Mouse (Mus musculus) forebrain, embryonic 13.5 days (tissue): ENCODE measurements around the gene Igf2bp2. TPM values are rescaled to one million over a fixed set of nuclear protein-coding genes. Genes with fewer than 3 reads are reported as not detected.

Experiments used
- ATAC-seq: fragments of 200-750 bp; cut with Nextera tagmentation; 2 replicates; pipeline ENCODE4 v1.8.0; 2017
- H3K27ac ChIP-seq: fragments of 300-500 bp; sonication (generic); 2 replicates; pipeline ENCODE4 v1.5.1; 2015; ENCODE audit warnings: inconsistent platforms, mild to moderate bottlenecking, moderate library complexity
- H3K27me3 ChIP-seq: fragments of 300-500 bp; sonication (generic); 2 replicates; pipeline ENCODE4 v1.6.1; 2015; ENCODE audit warnings: mild to moderate bottlenecking, inconsistent platforms
- H3K36me3 ChIP-seq: fragments of 300-500 bp; sonication (generic); 2 replicates; pipeline ENCODE4 v1.6.1; 2015; ENCODE audit warnings: mild to moderate bottlenecking, inconsistent platforms; ENCODE audit not compliant: poor library complexity, severe bottlenecking
- H3K4me1 ChIP-seq: fragments of 300-500 bp; sonication (generic); 2 replicates; pipeline ENCODE4 v1.6.1; 2015; ENCODE audit warnings: inconsistent platforms
- H3K4me2 ChIP-seq: fragments of 300-500 bp; sonication (generic); 2 replicates; pipeline ENCODE4 v1.6.1; 2015; ENCODE audit warnings: inconsistent platforms, mild to moderate bottlenecking, moderate library complexity
- H3K4me3 ChIP-seq: fragments of 300-500 bp; sonication (generic); 2 replicates; pipeline ENCODE4 v1.5.1; 2015; ENCODE audit warnings: mild to moderate bottlenecking, inconsistent platforms
- H3K9ac ChIP-seq: fragments of 300-500 bp; sonication (generic); 2 replicates; pipeline ENCODE4 v1.6.1; 2015; ENCODE audit warnings: mild to moderate bottlenecking, inconsistent platforms
- H3K9me3 ChIP-seq: fragments of 300-500 bp; sonication (generic); replicated peaks from 2 replicates; pipeline ENCODE4 v1.6.1; 2016; ENCODE audit warnings: inconsistent platforms
- WGBS: fragments of 180-500 bp; shearing (Covaris S2); methylation state at CpG from one replicate; pipeline ENCODE4 v1.1.7; 2015; 5-methylcytosine and 5-hydroxymethylcytosine counted together
- polyA plus RNA-seq: library from polyadenylated mRNA; unstranded; fragments of >200 nt; fragmentation: Nextera tagmentation; extraction: Ambion mirVana; gene quantifications from 2 replicates; pipeline ENCODE4 v1.2.1, GENCODE M21; 2015

Igf2bp2 gene
- polyA plus RNA-seq, 1 experiment from 2014 or later, result 52.7 TPM

DNA sequence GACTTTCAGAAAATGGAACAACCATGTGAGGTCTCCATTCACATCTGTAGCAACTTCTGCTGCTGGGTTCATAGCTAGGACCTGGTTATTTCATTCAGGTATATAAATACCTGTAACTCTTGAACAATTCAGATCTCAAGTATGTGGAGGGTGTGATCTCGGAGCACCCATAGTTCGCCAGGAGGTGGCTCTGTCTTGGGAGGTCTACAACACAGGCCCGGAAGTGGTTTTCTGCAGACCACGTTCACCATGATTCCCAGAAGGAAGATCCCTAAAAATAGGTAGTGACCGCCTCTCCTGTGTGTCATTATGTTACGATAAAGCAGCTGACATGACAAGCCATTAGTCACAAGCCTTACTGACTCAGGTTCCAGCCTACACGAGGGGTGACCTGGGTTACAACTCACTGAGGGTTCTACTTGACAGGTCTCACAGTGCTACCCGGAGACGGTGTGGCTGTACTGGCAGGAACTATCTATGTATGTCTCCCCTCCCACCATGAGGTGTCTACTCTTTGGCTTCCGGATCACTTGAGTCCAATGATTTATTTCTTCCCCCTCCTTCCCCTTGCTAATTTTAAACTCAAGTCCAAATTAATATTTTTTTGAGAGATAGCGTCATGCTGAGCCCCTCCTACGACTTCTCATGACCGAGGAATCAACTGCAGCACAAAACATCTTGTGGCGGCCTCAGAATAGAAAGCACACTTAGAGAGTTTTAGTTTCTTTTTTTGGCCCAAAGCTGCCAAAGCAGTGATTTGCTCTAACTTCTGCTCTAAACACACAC lies 44.2 kb downstream of the Igf2bp2 start:
- no peak for ATAC-seq
- Histone ChIP-seq H3K27me3 (no peaks in the 10 kb centered on the region), H3K4me3 (no peak overlapping the region), H3K27ac (no peak overlapping the region), H3K36me3 (peaks cover 15% of the 10 kb centered on the region), H3K4me1 (no peaks in the 10 kb centered on the region), H3K9me3 (no peaks in the 10 kb centered on the region), H3K9ac (no peak overlapping the region), H3K4me2 (no peak overlapping the region)
- 94% methylated on average over 14 of the region's 14 CpGs for WGBS

DNA sequence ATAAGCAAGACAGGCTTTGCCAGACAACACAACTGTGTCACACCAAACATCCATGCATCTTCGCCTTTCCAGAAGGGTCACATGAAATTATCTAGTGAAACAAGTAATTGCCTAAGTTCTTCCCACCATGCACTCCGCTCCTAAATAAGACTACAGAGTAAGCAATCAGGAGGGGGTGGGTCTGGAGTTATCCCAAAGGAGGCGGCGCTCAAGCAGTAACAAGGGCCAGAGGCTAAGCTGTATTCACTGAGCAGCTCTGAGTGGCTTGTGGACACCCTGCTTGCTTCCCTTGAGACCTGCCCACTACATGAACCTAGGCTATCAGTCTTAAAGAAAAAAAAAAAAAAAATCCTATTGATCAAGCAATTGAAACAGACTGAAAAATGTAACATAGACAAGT lies 44.9 kb downstream of the Igf2bp2 start:
- no peaks in the 10 kb centered on the region for H3K4me1 ChIP-seq

DNA sequence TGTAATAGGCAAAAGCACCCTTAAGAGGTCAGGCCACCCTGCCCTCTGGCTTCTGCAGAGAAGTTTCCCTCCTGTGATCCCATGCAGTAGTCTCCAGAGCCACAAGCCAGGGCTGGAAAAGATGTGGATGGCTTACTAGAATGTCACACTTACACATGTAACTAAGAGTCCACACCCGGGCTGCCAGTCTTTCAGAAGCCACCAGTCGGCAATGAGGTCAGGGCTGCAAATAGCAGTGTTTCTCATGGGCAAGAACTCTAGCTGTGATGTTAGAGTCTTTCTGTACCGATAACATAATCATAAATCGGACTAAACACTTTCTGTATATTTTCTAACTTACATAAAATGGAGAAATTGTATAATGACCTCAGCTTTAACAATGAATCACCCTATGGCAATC lies 46.4 kb downstream of the Igf2bp2 start:
- Histone ChIP-seq H3K9me3 (no peaks in the 10 kb centered on the region), H3K27ac (no peak overlapping the region), H3K4me3 (no peak overlapping the region), H3K4me1 (no peaks in the 10 kb centered on the region), H3K36me3 (peaks cover 15% of the 10 kb centered on the region), H3K4me2 (no peak overlapping the region), H3K27me3 (no peaks in the 10 kb centered on the region), H3K9ac (no peak overlapping the region)
- 96% methylated on average over 4 of the region's 4 CpGs for WGBS
- ATAC-seq, result no peak

More for the DNA sequence above, 44.9 kb downstream of the Igf2bp2 start:
- H3K27ac ChIP-seq, result no peak overlapping the region
- peaks cover 15% of the 10 kb centered on the region for H3K36me3 ChIP-seq
- H3K9me3 ChIP-seq, result no peaks in the 10 kb centered on the region
- WGBS, result 88% methylated on average over 4 of the region's 4 CpGs
- no peak overlapping the region for H3K4me2 ChIP-seq
- H3K9ac ChIP-seq, result no peak overlapping the region
- H3K27me3 ChIP-seq, result no peaks in the 10 kb centered on the region
- ATAC-seq, result no peak
- no peak overlapping the region for H3K4me3 ChIP-seq

DNA sequence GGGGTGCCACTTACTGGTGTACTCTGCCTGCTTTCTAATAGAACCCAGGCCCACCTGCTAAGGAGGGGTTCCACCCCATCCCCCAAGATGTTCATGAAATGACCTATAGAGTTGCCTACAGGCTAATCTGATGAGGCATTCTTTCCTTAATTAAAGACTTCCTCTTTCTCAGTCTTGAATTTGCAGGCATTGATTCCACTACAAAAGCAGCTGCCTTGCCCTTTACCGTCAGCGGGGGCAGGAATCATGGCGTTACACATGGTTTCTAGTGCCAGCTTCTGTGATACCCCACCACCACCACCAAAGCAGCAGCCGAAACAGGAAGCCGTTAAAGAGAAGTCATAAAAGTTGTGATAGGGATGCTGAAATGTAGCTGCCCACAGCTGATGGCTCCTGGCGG lies 47.0 kb downstream of the Igf2bp2 start:
- H3K4me3 ChIP-seq, result no peak overlapping the region
- no peak overlapping the region for H3K9ac ChIP-seq
- no peak overlapping the region for H3K27ac ChIP-seq
- no peaks in the 10 kb centered on the region for H3K4me1 ChIP-seq
- H3K9me3 ChIP-seq, result no peaks in the 10 kb centered on the region
- H3K4me2 ChIP-seq, result no peak overlapping the region
- H3K27me3 ChIP-seq, result no peaks in the 10 kb centered on the region
- no peak for ATAC-seq
- peaks cover 15% of the 10 kb centered on the region for H3K36me3 ChIP-seq
- WGBS, result 87% methylated on average over 6 of the region's 6 CpGs

DNA sequence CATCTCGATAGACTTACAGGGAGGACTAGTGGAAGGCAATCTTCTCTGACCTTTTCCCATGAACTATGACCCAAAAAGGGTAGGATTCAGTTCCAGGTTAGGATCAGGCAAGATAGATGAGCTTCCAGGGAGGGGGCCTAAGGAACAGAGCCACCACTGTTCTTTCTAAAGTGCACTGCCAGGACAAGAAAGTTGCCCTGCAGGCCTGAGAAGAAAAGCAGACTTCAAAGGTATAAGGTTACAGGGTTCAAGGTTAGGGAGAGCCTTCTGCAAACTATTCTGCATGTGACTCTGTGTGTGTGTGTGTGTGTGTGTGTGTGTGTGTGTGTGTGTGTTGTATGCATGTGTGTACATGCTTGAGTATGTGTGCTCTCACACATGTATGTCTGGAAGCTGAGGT lies 53.1 kb downstream of the Igf2bp2 start:
- H3K4me1 ChIP-seq, result peaks cover 9% of the 10 kb centered on the region; the same call in 1 of the 2 replicates

DNA sequence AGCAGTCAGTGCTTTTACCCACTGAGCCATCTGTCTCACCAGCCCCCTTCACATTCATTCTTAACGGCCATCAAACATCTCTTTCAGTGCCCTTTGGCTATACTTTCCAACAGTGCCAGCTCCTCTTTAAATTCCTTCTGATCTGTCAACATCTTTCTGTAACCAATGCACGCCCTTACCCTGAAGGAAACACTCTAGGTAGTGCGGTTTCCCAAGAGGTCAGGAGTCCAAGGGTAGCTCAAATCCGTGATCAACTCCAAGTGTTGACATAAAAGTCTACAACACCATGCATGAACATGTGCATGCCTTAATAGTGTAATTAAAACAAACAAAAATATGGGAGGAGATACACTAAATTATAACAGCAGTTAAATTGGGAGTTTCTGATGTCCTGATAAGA lies 53.9 kb downstream of the Igf2bp2 start:
- no peaks in the 10 kb centered on the region for H3K9me3 ChIP-seq
- H3K27ac ChIP-seq, result no peak overlapping the region
- H3K4me3 ChIP-seq, result no peak overlapping the region
- H3K4me2 ChIP-seq, result no peak overlapping the region
- no peaks in the 10 kb centered on the region for H3K36me3 ChIP-seq
- peaks cover 9% of the 10 kb centered on the region; the same call in 1 of the 2 replicates for H3K4me1 ChIP-seq
- no peak for ATAC-seq
- WGBS, result 85% methylated on average over 4 of the region's 4 CpGs
- H3K27me3 ChIP-seq, result no peaks in the 10 kb centered on the region
- no peak overlapping the region for H3K9ac ChIP-seq

More for the DNA sequence above, 53.1 kb downstream of the Igf2bp2 start:
- H3K9me3 ChIP-seq, result no peaks in the 10 kb centered on the region
- no peak overlapping the region for H3K9ac ChIP-seq
- H3K27ac ChIP-seq, result no peak overlapping the region
- ATAC-seq, result no peak
- H3K27me3 ChIP-seq, result no peaks in the 10 kb centered on the region
- 100% methylated on average over 1 of the region's 1 CpGs for WGBS
- H3K4me3 ChIP-seq, result no peak overlapping the region
- no peaks in the 10 kb centered on the region for H3K36me3 ChIP-seq
- H3K4me2 ChIP-seq, result no peak overlapping the region

DNA sequence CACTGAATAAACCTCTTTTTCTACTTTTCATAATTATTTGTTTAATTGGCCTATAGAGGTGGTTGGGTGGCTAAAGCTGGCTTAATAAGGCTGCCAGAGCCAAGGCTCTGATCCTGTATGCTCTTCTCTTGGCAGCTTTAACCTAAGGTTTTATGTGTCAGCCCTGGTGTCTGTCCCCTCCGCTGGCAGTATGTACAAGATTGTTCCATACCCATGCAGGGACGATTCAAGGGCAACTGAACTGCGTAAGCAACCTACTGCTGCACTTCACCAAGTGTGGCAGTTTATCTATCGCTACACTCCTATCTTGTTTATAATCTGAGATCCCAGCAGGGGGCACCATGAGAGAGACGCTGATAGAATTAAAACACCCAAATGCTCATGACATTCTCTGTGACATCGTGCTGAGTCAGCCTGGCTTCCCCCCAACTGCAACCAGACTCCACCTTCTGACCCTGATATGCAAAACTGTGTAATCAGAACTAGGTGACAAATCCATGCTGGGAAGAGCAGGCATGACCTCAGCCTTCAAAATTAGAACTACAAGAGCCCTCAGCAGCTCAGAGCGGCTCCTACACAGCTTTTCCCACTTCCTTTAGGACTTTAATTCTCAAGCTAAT lies 55.1 kb downstream of the Igf2bp2 start:
- H3K4me2 ChIP-seq, result no peak overlapping the region
- no peak for ATAC-seq
- H3K4me3 ChIP-seq, result no peak overlapping the region
- no peaks in the 10 kb centered on the region for H3K27me3 ChIP-seq
- H3K9me3 ChIP-seq, result no peaks in the 10 kb centered on the region
- no peaks in the 10 kb centered on the region for H3K36me3 ChIP-seq
- WGBS, result 70% methylated on average over 7 of the region's 7 CpGs
- no peak overlapping the region for H3K9ac ChIP-seq
- H3K27ac ChIP-seq, result no peak overlapping the region
- peaks cover 9% of the 10 kb centered on the region; the same call in 1 of the 2 replicates for H3K4me1 ChIP-seq

DNA sequence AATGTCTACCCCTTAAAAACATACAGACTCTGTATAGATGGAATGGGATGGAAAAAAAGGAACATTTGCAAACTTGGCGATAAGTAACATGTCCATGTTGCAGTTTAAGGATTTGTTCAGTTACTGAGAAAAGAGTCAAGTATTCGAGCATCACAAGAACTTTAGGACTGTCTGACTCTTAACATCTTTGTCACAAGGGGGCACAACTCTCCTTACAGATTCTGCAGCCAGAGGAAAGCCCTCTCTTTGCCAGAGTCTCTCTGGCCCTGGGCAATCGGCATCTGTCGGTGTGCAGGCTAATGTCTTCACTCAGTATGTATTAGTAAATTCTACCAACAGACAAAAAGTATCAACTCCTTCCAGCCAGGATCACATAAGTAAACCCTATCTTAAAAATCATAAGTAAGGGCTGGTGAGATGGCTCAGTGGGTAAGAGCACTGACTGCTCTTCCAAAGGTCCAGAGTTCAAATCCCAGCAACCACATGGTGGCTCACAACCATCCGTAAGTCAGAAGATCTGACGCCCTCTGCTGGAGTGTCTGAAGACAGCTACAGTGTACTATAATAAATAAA lies 57.0 kb downstream of the Igf2bp2 start:
- Histone ChIP-seq H3K9ac (no peak overlapping the region), H3K4me3 (no peak overlapping the region), H3K4me1 (peaks cover 9% of the 10 kb centered on the region; the same call in 1 of the 2 replicates), H3K27ac (no peak overlapping the region), H3K36me3 (peaks cover 5% of the 10 kb centered on the region), H3K9me3 (no peaks in the 10 kb centered on the region), H3K4me2 (no peak overlapping the region), H3K27me3 (no peaks in the 10 kb centered on the region)
- ATAC-seq, result no peak
- 86% methylated on average over 6 of the region's 6 CpGs for WGBS

DNA sequence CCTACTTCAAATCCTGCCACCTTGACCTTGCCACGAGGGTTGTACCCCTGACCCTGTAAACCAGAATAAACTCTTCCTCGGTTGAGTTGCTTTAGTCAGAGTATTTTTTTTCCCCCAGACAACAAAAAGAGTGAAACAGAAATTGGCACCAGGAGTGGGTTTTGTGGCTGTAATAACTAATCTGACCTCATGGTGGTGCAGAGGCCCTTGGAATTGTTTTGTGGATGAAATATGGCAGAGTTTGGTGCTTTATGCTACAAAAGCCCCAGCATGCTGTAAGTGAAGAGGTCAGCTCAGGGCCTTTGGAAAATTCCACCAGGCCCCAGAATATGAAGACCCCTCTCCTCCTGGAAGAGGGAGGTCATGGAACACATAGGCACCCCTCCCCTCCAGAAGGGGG lies 63.0 kb downstream of the Igf2bp2 start:
- Histone ChIP-seq H3K9me3 (0 out of 2 replicates have a peak, but pooled peaks cover 4% of the 10 kb centered on the region), H3K4me3 (no peak overlapping the region), H3K4me2 (no peak overlapping the region), H3K36me3 (peaks cover 19% of the 10 kb centered on the region), H3K27me3 (no peaks in the 10 kb centered on the region), H3K4me1 (peaks cover 12% of the 10 kb centered on the region; the same call in 1 of the 2 replicates), H3K27ac (no peak overlapping the region), H3K9ac (no peak overlapping the region)
- 91% methylated on average over 2 of the region's 2 CpGs for WGBS
- ATAC-seq, result no peak

DNA sequence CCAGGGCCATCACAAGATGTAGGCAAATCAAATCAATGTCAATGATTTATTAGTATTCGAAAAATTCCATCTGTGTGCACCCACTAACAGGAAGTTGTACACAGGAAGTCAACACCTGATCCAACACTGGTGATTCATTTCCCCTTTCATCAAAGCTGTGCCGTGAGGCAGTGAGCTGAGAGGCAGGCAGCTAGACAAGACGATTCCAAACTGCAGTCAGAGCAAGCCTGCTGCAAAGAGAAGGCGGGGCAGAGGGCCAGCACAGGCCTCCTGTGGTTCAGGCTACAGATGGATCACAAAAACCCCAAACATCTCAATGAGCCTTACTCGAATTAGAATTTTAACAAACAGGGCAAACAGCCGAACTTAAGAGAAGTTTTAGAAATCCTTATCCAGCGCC lies 65.4 kb downstream of the Igf2bp2 start:
- ATAC-seq, result peak; percentile 38; the same call in 1 of the 2 replicates

DNA sequence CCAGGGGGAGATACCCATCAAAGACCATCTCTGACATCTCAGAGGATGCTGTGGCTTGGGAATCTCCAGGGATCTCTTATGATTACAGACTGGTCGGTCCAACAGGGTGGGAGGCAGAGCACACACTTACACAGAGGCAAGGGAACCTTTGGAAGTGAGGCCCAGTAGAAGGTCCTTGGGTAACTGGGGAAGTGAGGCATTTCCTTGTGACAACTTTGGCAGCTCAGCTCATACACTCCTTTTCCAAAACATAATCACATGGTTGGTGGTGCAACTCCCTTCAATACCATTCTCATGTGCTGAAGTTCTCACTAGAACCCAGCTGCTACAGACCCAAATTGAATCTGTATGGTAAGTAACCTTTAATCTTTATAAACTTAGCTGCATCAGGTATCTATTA lies 67.3 kb downstream of the Igf2bp2 start:
- Histone ChIP-seq H3K27ac (no peak overlapping the region), H3K4me2 (no peak overlapping the region), H3K9ac (no peak overlapping the region), H3K27me3 (no peaks in the 10 kb centered on the region), H3K4me3 (no peak overlapping the region), H3K4me1 (peaks cover 12% of the 10 kb centered on the region; the same call in 1 of the 2 replicates), H3K36me3 (peaks cover 10% of the 10 kb centered on the region), H3K9me3 (0 out of 2 replicates have a peak, but pooled peaks cover 4% of the 10 kb centered on the region)
- no peak for ATAC-seq
- 96% methylated on average over 1 of the region's 1 CpGs for WGBS

More for the DNA sequence above, 65.4 kb downstream of the Igf2bp2 start:
- WGBS, result 50% methylated on average over 7 of the region's 7 CpGs
- H3K4me2 ChIP-seq, result no peak overlapping the region
- peaks cover 19% of the 10 kb centered on the region for H3K36me3 ChIP-seq
- H3K9me3 ChIP-seq, result 0 out of 2 replicates have a peak, but pooled peaks cover 4% of the 10 kb centered on the region
- H3K4me3 ChIP-seq, result no peak overlapping the region
- peaks cover 12% of the 10 kb centered on the region; the same call in 1 of the 2 replicates for H3K4me1 ChIP-seq
- H3K9ac ChIP-seq, result no peak overlapping the region
- H3K27ac ChIP-seq, result peak overlapping the region; percentile 51; the same call in 1 of the 2 replicates
- no peaks in the 10 kb centered on the region for H3K27me3 ChIP-seq

DNA sequence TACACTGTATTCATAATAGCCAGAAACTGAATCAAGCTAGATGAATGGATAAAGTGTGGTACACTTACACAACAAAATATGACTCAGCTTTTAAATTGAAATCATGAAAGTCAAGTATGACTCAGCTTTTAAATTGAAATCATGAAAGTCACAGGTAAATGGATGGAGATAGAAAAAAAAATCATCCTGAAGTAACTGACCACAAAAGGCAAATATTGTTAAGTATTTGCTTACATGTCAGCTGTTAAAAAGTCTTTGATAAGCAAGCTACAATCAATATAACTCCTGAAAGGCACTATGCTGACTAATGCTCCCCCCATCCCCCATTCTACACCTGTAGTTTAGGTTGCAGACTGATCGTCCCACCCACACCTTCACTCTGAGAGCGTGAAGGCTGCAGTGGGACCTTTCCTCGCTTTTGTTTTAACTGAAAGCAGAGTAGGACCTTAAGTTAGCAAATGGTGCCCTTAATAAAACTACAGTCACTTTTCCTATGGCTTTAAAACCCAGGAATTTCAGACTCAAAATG lies 71.8 kb downstream of the Igf2bp2 start:
- ATAC-seq, result no peak
- Histone ChIP-seq H3K4me3 (no peak overlapping the region), H3K9me3 (no peaks in the 10 kb centered on the region), H3K4me1 (no peaks in the 10 kb centered on the region), H3K27me3 (no peaks in the 10 kb centered on the region), H3K27ac (no peak overlapping the region), H3K36me3 (peaks cover 18% of the 10 kb centered on the region), H3K4me2 (no peak overlapping the region), H3K9ac (no peak overlapping the region)
- 90% methylated on average over 3 of the region's 3 CpGs for WGBS
